Mouse (Mus musculus) stomach, embryonic 16.5 days (tissue): ENCODE results near the gene Crebbp. TPM values are rescaled to one million over a fixed set of nuclear protein-coding genes. Genes with fewer than 3 reads are reported as not detected.
"Not testable (repeated sequence)": the region's sequence is repeated elsewhere in the genome, so short reads cannot be mapped to it uniquely, and the experiment has no call there.

Experiments
- ATAC-seq: fragments of 200-750 bp; cut with Nextera tagmentation; 2 replicates; pipeline ENCODE4 v1.8.0; 2017; ENCODE audit warnings: moderate number of reproducible peaks, moderate TSS enrichment; ENCODE audit not compliant: insufficient read depth, low FRiP score
- H3K27ac ChIP-seq: fragments of 300-500 bp; sonication (generic); 2 replicates; pipeline ENCODE4 v1.5.1; 2014; ENCODE audit warnings: low read length
- H3K27me3 ChIP-seq: fragments of 300-500 bp; sonication (generic); 2 replicates; pipeline ENCODE4 v1.6.1; 2014; ENCODE audit warnings: low read length, control low read depth, mixed read lengths; ENCODE audit not compliant: control insufficient read depth, insufficient read depth
- H3K36me3 ChIP-seq: fragments of 300-500 bp; sonication (generic); 2 replicates; pipeline ENCODE4 v1.6.1; 2014; ENCODE audit warnings: low read length; ENCODE audit not compliant: control insufficient read depth, insufficient read depth
- H3K4me1 ChIP-seq: fragments of 300-500 bp; sonication (generic); 2 replicates; pipeline ENCODE4 v1.6.1; 2014; ENCODE audit warnings: low read length, control low read depth, mixed read lengths; ENCODE audit not compliant: control insufficient read depth, insufficient read depth
- H3K4me2 ChIP-seq: fragments of 300-500 bp; sonication (generic); 2 replicates; pipeline ENCODE4 v1.6.1; 2014; ENCODE audit warnings: low read depth, low read length, mixed read lengths
- H3K4me3 ChIP-seq: fragments of 300-500 bp; sonication (generic); replicated peaks from 2 replicates; pipeline ENCODE4 v1.5.1; 2014; ENCODE audit warnings: mild to moderate bottlenecking, low read length
- H3K9ac ChIP-seq: fragments of 300-500 bp; sonication (generic); 2 replicates; pipeline ENCODE4 v1.6.1; 2014; ENCODE audit warnings: low read length
- H3K9me3 ChIP-seq: fragments of 300-500 bp; sonication (generic); replicated peaks from 2 replicates; pipeline ENCODE4 v1.6.1; 2016; ENCODE audit warnings: low read length, control low read depth; ENCODE audit not compliant: control insufficient read depth
- WGBS: fragments of 180-500 bp; shearing (Covaris S2); extraction: QIAGEN DNeasy Blood & Tissue Kit; methylation state at CpG from one replicate; pipeline ENCODE4 v1.1.7; 2014; 5-methylcytosine and 5-hydroxymethylcytosine counted together
- polyA plus RNA-seq: library from polyadenylated mRNA; unstranded; fragments of >200 nt; fragmentation: Nextera tagmentation; extraction: Ambion mirVana; gene quantifications from 2 replicates; pipeline ENCODE4 v1.2.1, GENCODE M21; 2015

Gene Crebbp
- polyA plus RNA-seq, 1 experiment from 2014 or later: 28.0 TPM

- no peak overlapping the region for H3K27ac ChIP-seq
- H3K36me3 ChIP-seq: peaks cover 42% of the 10 kb centered on the region
- ATAC-seq: no peak
These were observed 96.7 kb downstream of the Crebbp start for GRCm38 (mm10) chr16:4117072-4117471.

GRCm38 (mm10) chr16:4100374-4100773, 113.4 kb downstream of the Crebbp start:
- Histone ChIP-seq H3K27me3 (no peaks in the 10 kb centered on the region), H3K9ac (no peak overlapping the region), H3K27ac (no peak overlapping the region), H3K9me3 (no peaks in the 10 kb centered on the region), H3K4me2 (no peak overlapping the region), H3K4me3 (no peak overlapping the region), H3K36me3 (peaks cover 23% of the 10 kb centered on the region), H3K4me1 (no peaks in the 10 kb centered on the region)
- WGBS: 76% methylated on average over 2 of the region's 2 CpGs
- ATAC-seq: no peak

More at GRCm38 (mm10) chr16:4117072-4117471, 96.7 kb downstream of the Crebbp start:
- no peak overlapping the region for H3K4me2 ChIP-seq
- no peak overlapping the region for H3K9ac ChIP-seq
- no peaks in the 10 kb centered on the region for H3K27me3 ChIP-seq
- 82% methylated on average over 4 of the region's 4 CpGs for WGBS
- no peaks in the 10 kb centered on the region for H3K9me3 ChIP-seq
- H3K4me1 ChIP-seq: no peaks in the 10 kb centered on the region
- no peak overlapping the region for H3K4me3 ChIP-seq

DNA sequence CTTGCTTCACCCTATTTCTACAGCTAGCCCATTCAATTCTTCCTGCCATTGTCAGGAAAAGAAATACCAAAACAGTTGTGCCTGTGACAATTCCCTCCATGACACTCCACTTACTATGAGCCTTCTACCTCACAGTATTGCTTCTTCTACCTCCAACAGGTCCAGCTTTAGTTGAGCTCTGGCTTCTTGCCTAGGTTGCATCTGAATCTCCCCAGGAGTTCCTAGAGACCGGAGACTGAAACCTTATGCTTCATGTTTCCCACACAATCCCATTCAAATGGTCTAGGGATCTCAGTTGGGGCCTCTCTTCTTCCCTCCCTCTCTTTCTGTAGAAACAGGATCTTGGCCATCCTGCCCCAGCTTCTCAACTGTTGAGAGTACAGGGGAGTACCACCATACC, 116.3 kb downstream of the Crebbp start:
- Histone ChIP-seq H3K4me3 (no peak overlapping the region), H3K9me3 (no peaks in the 10 kb centered on the region), H3K4me2 (no peak overlapping the region), H3K27me3 (no peaks in the 10 kb centered on the region), H3K9ac (no peak overlapping the region), H3K36me3 (peaks cover 34% of the 10 kb centered on the region), H3K4me1 (no peaks in the 10 kb centered on the region), H3K27ac (no peak overlapping the region)
- 92% methylated on average over 1 of the region's 1 CpGs for WGBS
- no peak for ATAC-seq

GRCm38 (mm10) chr16:4096898-4097297, 116.9 kb downstream of the Crebbp start:
- Histone ChIP-seq H3K4me2 (no peak overlapping the region), H3K9ac (no peak overlapping the region), H3K9me3 (no peaks in the 10 kb centered on the region), H3K36me3 (peaks cover 35% of the 10 kb centered on the region), H3K27ac (no peak overlapping the region), H3K4me3 (no peak overlapping the region), H3K27me3 (no peaks in the 10 kb centered on the region), H3K4me1 (no peaks in the 10 kb centered on the region)
- no peak for ATAC-seq

DNA sequence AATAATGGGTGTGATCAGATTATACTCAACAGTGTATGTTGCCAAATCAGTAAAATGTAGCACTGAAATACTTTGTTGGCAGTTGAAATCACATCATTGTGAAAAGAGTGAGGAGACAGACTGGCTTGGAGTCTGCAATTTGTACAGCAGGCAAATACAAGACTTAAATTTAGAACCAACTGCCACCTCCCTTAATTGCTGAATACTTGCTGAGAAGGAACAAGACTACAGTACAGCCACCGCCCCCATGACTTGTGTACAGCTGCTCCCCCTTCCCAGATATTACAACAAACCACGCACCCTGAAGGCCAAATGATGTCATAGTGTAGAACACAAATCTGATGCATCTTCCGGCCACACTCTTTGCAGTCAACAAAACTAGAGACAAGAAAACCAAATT, 117.7 kb downstream of the Crebbp start:
- Histone ChIP-seq H3K27ac (no peak overlapping the region), H3K27me3 (no peaks in the 10 kb centered on the region), H3K4me2 (no peak overlapping the region), H3K9ac (no peak overlapping the region), H3K4me3 (no peak overlapping the region), H3K36me3 (peaks cover 42% of the 10 kb centered on the region), H3K9me3 (no peaks in the 10 kb centered on the region), H3K4me1 (no peaks in the 10 kb centered on the region)
- ATAC-seq: no peak
- 87% methylated on average over 3 of the region's 3 CpGs for WGBS

DNA sequence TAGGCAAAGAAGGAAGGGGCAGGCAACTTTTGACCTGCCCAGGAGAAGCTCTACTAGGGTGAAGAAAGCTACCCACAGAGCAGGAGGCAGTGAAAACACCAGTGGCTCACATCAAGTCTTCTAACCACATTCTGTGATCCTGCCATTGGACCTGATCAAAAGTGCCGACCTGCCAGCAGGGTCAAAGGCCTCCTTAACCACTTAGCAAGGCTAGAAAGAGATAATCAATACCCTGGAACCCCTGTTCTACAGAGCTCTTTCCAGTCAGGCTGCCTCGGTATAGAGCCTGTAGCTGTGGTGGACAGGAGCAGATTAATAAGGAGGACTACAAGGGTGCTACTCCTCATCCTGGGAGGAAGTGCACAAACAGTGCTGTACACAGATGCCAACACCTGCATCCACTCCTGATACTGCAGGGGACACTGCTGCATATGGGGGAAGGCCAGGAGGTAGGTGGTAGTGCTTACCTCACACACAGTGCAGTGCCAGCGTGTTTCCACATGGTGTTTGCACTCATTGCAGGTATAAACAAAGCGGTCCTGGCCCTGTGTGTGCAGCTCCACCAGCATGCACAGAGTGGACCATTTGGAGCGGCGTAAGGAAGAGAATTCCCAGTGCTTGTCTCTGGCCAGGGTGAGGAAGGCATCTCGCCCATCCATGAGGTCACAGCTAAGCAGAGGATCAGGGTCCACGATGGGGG, 126.4 kb downstream of the Crebbp start:
- no peak overlapping the region for H3K4me3 ChIP-seq
- WGBS: 91% methylated on average over 8 of the region's 8 CpGs
- no peaks in the 10 kb centered on the region for H3K27me3 ChIP-seq
- peaks cover 54% of the 10 kb centered on the region for H3K36me3 ChIP-seq
- no peak for ATAC-seq
- H3K9ac ChIP-seq: no peak overlapping the region
- no peaks in the 10 kb centered on the region for H3K4me1 ChIP-seq
- no peak overlapping the region for H3K4me2 ChIP-seq
- H3K9me3 ChIP-seq: no peaks in the 10 kb centered on the region
- H3K27ac ChIP-seq: no peak overlapping the region

- H3K9ac ChIP-seq: no peak overlapping the region
- peaks cover 43% of the 10 kb centered on the region for H3K36me3 ChIP-seq
- H3K27me3 ChIP-seq: no peaks in the 10 kb centered on the region
- no peak overlapping the region for H3K4me2 ChIP-seq
- no peak overlapping the region for H3K4me3 ChIP-seq
- no peak overlapping the region for H3K27ac ChIP-seq
- no peaks in the 10 kb centered on the region for H3K4me1 ChIP-seq
- no peak for ATAC-seq
- no peaks in the 10 kb centered on the region for H3K9me3 ChIP-seq
- 96% methylated on average over 9 of the region's 9 CpGs for WGBS
These were observed 127.9 kb downstream of the Crebbp start for GRCm38 (mm10) chr16:4085851-4086387.

- Histone ChIP-seq H3K9ac (no peak overlapping the region), H3K36me3 (peaks cover 37% of the 10 kb centered on the region), H3K27ac (no peak overlapping the region), H3K4me3 (no peak overlapping the region), H3K27me3 (no peaks in the 10 kb centered on the region), H3K4me1 (no peaks in the 10 kb centered on the region), H3K4me2 (no peak overlapping the region), H3K9me3 (no peaks in the 10 kb centered on the region)
- ATAC-seq: no peak
- WGBS: 96% methylated on average over 7 of the region's 7 CpGs
These were observed 128.7 kb downstream of the Crebbp start for GRCm38 (mm10) chr16:4085051-4085450.

- Histone ChIP-seq H3K4me1 (peaks cover 12% of the 10 kb centered on the region), H3K36me3 (peaks cover 19% of the 10 kb centered on the region; the same call in 1 of the 2 replicates)
- H3K27me3 ChIP-seq, H3K9me3 ChIP-seq, H3K9ac ChIP-seq, H3K4me2 ChIP-seq, ATAC-seq, H3K27ac ChIP-seq, H3K4me3 ChIP-seq: not testable (repeated sequence)
- WGBS: 65% methylated on average over 3 of the region's 3 CpGs
These were observed 133.4 kb downstream of the Crebbp start for GRCm38 (mm10) chr16:4080419-4080818.
